Mouse (Mus musculus) thymus, adult 2 months (tissue): Measurements from ENCODE around the gene Rrp1b.

ENCODE experiments used
- CTCF ChIP-seq: fragments of 200-500 bp; IDR thresholded peaks from 2 replicates; pipeline ENCODE4 v1.5.1; 2012; ENCODE audit warnings: mild to moderate bottlenecking, control low read depth, low read length, moderate library complexity, borderline replicate concordance; ENCODE audit not compliant: control insufficient read depth, poor library complexity, insufficient read depth; ENCODE audit errors: extremely low read depth
- POLR2A ChIP-seq: fragments of 200-500 bp; IDR thresholded peaks from 2 replicates; pipeline ENCODE4 v1.6.1; 2012; ENCODE audit warnings: mild to moderate bottlenecking, low read length, control low read depth, moderate library complexity; ENCODE audit not compliant: control insufficient read depth, poor library complexity, insufficient read depth; ENCODE audit errors: extremely low read depth

- TF ChIP-seq CTCF (no peak), POLR2A (no peak)
Measured at GRCm38 (mm10) chr17:32110424-32110823, 74.5 kb downstream of the Rrp1b start.
